Mouse (Mus musculus) myocyte (in vitro differentiated cells): ENCODE measurements around the gene Creb3l2. TPM values are rescaled to one million over a fixed set of nuclear protein-coding genes. Genes with fewer than 3 reads are reported as not detected.

Source experiments
- H3K27me3 ChIP-seq: one replicate; pipeline ENCODE4 v1.6.1; 2011; ENCODE audit not compliant: control insufficient read depth, insufficient read depth, insufficient read length
- H3K36me3 ChIP-seq: one replicate; pipeline ENCODE4 v1.6.1; 2011; ENCODE audit not compliant: control insufficient read depth, insufficient read depth
- H3K4me2 ChIP-seq: one replicate; pipeline ENCODE4 v1.6.1; 2011; ENCODE audit warnings: low read depth, control low read depth
- H3K4me3 ChIP-seq: one replicate; pipeline ENCODE4 v1.5.1; 2011; ENCODE audit warnings: mild to moderate bottlenecking, control low read depth, moderate library complexity
- H3K79me2 ChIP-seq: one replicate; pipeline ENCODE4 v1.6.1; 2011; ENCODE audit not compliant: control insufficient read depth, insufficient read depth
- H3ac ChIP-seq: one replicate; pipeline ENCODE4 v1.6.1; 2011; ENCODE audit not compliant: control insufficient read depth, insufficient read length
- CEBPB ChIP-seq: IDR thresholded peaks from 2 replicates; pipeline ENCODE4 v1.6.1; 2011; ENCODE audit warnings: mild to moderate bottlenecking, moderate library complexity; ENCODE audit not compliant: poor library complexity, insufficient read depth, severe bottlenecking
- E2F4 ChIP-seq: IDR thresholded peaks from one replicate; pipeline ENCODE4 v1.6.1; 2011; ENCODE audit warnings: mild to moderate bottlenecking, control low read depth, moderate library complexity; ENCODE audit not compliant: insufficient read depth
- MAX ChIP-seq: IDR thresholded peaks from one replicate; pipeline ENCODE4 v1.6.1; 2011; ENCODE audit warnings: low read depth, mild to moderate bottlenecking, control low read depth
- MYOD1 ChIP-seq, 3 experiments: IDR thresholded peaks; one replicate each; pipeline ENCODE4 v1.6.1; 2011; ENCODE audit warnings: control low read depth in 2 of 3, low read depth in 2 of 3, mild to moderate bottlenecking in 2 of 3, moderate library complexity in 1 of 3; ENCODE audit not compliant: insufficient read length in 2 of 3, control insufficient read depth in 1 of 3
- MYOG ChIP-seq, 3 experiments: IDR thresholded peaks; one replicate each; pipeline ENCODE4 v1.6.1; 2011; ENCODE audit warnings: control low read depth in 2 of 3, low read depth in 2 of 3, mild to moderate bottlenecking in 2 of 3; ENCODE audit not compliant: insufficient read length in 2 of 3, control insufficient read depth in 1 of 3, insufficient read depth in 1 of 3
- POLR2A ChIP-seq: IDR thresholded peaks from one replicate; pipeline ENCODE4 v1.6.1; 2011; ENCODE audit warnings: low read depth, mild to moderate bottlenecking, control low read depth, moderate library complexity; ENCODE audit not compliant: insufficient read length
- POLR2AphosphoS2 ChIP-seq: IDR thresholded peaks from one replicate; pipeline ENCODE4 v1.6.1; 2011; ENCODE audit warnings: low read depth, control low read depth; ENCODE audit not compliant: insufficient read length
- REST ChIP-seq: IDR thresholded peaks from one replicate; pipeline ENCODE4 v1.6.1; 2011; ENCODE audit warnings: mild to moderate bottlenecking, control low read depth, moderate library complexity; ENCODE audit not compliant: insufficient read depth, insufficient read length
- SRF ChIP-seq: IDR thresholded peaks from one replicate; pipeline ENCODE4 v1.6.1; 2011; ENCODE audit warnings: low read depth; ENCODE audit not compliant: control insufficient read depth, insufficient read length
- TCF12 ChIP-seq: IDR thresholded peaks from one replicate; pipeline ENCODE4 v1.6.1; 2011; ENCODE audit warnings: mild to moderate bottlenecking, control low read depth; ENCODE audit not compliant: poor library complexity, insufficient read depth, severe bottlenecking
- TCF3 ChIP-seq: IDR thresholded peaks from one replicate; pipeline ENCODE4 v1.6.1; 2011; ENCODE audit warnings: low read depth, control low read depth; ENCODE audit not compliant: insufficient read length
- USF1 ChIP-seq: IDR thresholded peaks from one replicate; pipeline ENCODE4 v1.6.1; 2011; ENCODE audit warnings: low read depth, mild to moderate bottlenecking, control low read depth, moderate library complexity
- polyA plus RNA-seq: library from polyadenylated mRNA; unstranded; fragments of >200 nt; fragmentation: generic; extraction: Trizol; gene quantifications from one replicate; pipeline ENCODE4 v1.2.1, GENCODE M21; 2012; ENCODE audit warnings: missing spikeins

Gene Creb3l2
- polyA plus RNA-seq, 1 experiment, result 11.2 TPM

- H3K79me2 ChIP-seq, result no peaks in the 10 kb centered on the region
- no peak overlapping the region for H3K4me3 ChIP-seq
- no peak overlapping the region for H3ac ChIP-seq
- no peak overlapping the region for H3K4me2 ChIP-seq
- no peaks in the 10 kb centered on the region for H3K27me3 ChIP-seq
- H3K36me3 ChIP-seq, result peaks cover 32% of the 10 kb centered on the region
- TF ChIP-seq MYOD1 (IDR thresholded peaks at IDR 0.05; ENCODE audit: control insufficient read depth in 1 of 3, insufficient read length in 2 of 3, low read depth in 2 of 3) (no peak), POLR2A (no peak), MAX (no peak), MYOG (IDR thresholded peaks at IDR 0.05; ENCODE audit: control insufficient read depth in 1 of 3, insufficient read depth in 1 of 3, insufficient read length in 2 of 3, low read depth in 2 of 3) (no peak), SRF (no peak), CEBPB (no peak), TCF12 (no peak), USF1 (no peak), REST (no peak), TCF3 (no peak)
These were observed 105.1 kb downstream of the Creb3l2 start for GRCm38 (mm10) chr6:37336831-37337260.

GRCm38 (mm10) chr6:37336381-37336780, 105.6 kb downstream of the Creb3l2 start:
- Histone ChIP-seq H3K4me2 (no peak overlapping the region), H3K79me2 (no peaks in the 10 kb centered on the region), H3K36me3 (peaks cover 27% of the 10 kb centered on the region), H3ac (no peak overlapping the region), H3K4me3 (no peak overlapping the region), H3K27me3 (no peaks in the 10 kb centered on the region)
- TF ChIP-seq MYOG (IDR thresholded peaks at IDR 0.05; ENCODE audit: control insufficient read depth in 1 of 3, insufficient read depth in 1 of 3, insufficient read length in 2 of 3, low read depth in 2 of 3) (no peak), SRF (no peak), MYOD1 (IDR thresholded peaks at IDR 0.05; ENCODE audit: control insufficient read depth in 1 of 3, insufficient read length in 2 of 3, low read depth in 2 of 3) (no peak), POLR2AphosphoS2 (no peak), REST (no peak), TCF3 (no peak), E2F4 (no peak), POLR2A (no peak), USF1 (no peak), CEBPB (no peak)

- Histone ChIP-seq H3K36me3 (peaks cover 16% of the 10 kb centered on the region), H3K79me2 (no peaks in the 10 kb centered on the region), H3K27me3 (no peaks in the 10 kb centered on the region), H3ac (no peak overlapping the region), H3K4me2 (no peak overlapping the region), H3K4me3 (no peak overlapping the region)
- TF ChIP-seq TCF12, result no peak
- TF ChIP-seq CEBPB, result no peak
- TF ChIP-seq TCF3, result no peak
- no peak for TF ChIP-seq MYOD1 (IDR thresholded peaks at IDR 0.05; ENCODE audit: control insufficient read depth in 1 of 3, insufficient read length in 2 of 3, low read depth in 2 of 3)
- TF ChIP-seq POLR2A, result no peak
- TF ChIP-seq USF1, result no peak
- no peak for TF ChIP-seq MYOG (IDR thresholded peaks at IDR 0.05; ENCODE audit: control insufficient read depth in 1 of 3, insufficient read depth in 1 of 3, insufficient read length in 2 of 3, low read depth in 2 of 3)
- no peak for TF ChIP-seq E2F4
- no peak for TF ChIP-seq POLR2AphosphoS2
- TF ChIP-seq MAX, result no peak
- no peak for TF ChIP-seq REST
These were observed 109.1 kb downstream of the Creb3l2 start for GRCm38 (mm10) chr6:37332846-37333245.

- no peak overlapping the region for H3K4me3 ChIP-seq
- H3ac ChIP-seq, result no peak overlapping the region
- H3K36me3 ChIP-seq, result peaks cover 16% of the 10 kb centered on the region
- H3K79me2 ChIP-seq, result no peaks in the 10 kb centered on the region
- no peak overlapping the region for H3K4me2 ChIP-seq
- no peaks in the 10 kb centered on the region for H3K27me3 ChIP-seq
- no peak for TF ChIP-seq USF1
These were observed 111.8 kb downstream of the Creb3l2 start for GRCm38 (mm10) chr6:37329901-37330864.

GRCm38 (mm10) chr6:37329376-37329775, 112.6 kb downstream of the Creb3l2 start:
- Histone ChIP-seq H3K36me3 (peaks cover 8% of the 10 kb centered on the region), H3K79me2 (no peaks in the 10 kb centered on the region), H3K4me2 (no peak overlapping the region), H3K27me3 (no peaks in the 10 kb centered on the region), H3ac (no peak overlapping the region), H3K4me3 (no peak overlapping the region)
- TF ChIP-seq MYOD1 (IDR thresholded peaks at IDR 0.05; ENCODE audit: control insufficient read depth in 1 of 3, insufficient read length in 2 of 3, low read depth in 2 of 3), result no peak
- TF ChIP-seq POLR2A, result no peak
- TF ChIP-seq E2F4, result no peak
